Mouse (Mus musculus): ENCODE results near the gene Hs3st4. TPM values are rescaled to one million over a fixed set of nuclear protein-coding genes. Genes with fewer than 3 reads are reported as not detected.

Hs3st4 gene
- polyA plus RNA-seq, 1 experiment from 2014 or later = 0.06 TPM

DNA sequence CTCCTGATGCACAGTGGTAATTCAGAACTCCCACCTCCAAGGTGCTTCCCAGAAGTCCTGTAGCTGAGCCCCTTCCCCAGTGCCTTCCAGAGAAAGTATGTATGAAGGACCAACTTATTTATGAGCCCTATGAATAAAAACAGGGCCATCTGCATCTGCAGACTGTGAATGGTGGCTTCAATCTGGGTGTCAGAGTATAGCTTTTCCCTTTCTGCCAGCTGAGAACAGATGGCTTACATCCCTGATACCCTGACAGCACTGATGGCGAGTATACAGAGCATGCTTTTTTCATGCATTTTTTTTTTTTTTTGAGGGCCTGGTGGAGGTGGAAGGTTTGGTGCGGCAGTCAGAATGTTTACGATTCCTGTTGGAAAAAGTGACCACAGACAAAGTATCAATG is 375.4 kb downstream of the Hs3st4 start:
- no peaks in the 10 kb centered on the region for H3K27me3 ChIP-seq
- H3K4me3 ChIP-seq = no peak overlapping the region
- 8% methylated on average over 3 of the region's 3 CpGs for WGBS
- peaks cover 8% of the 10 kb centered on the region for H3K4me1 ChIP-seq
- H3K27ac ChIP-seq = no peak overlapping the region
- no peaks in the 10 kb centered on the region for H3K36me3 ChIP-seq
- H3K9ac ChIP-seq = no peak overlapping the region
- H3K4me2 ChIP-seq = no peak overlapping the region
- ATAC-seq (ENCODE audit: borderline replicate concordance, extremely low read depth, low FRiP score, low TSS enrichment) = peak; percentile 65; the same call in 1 of the 2 replicates
- H3K9me3 ChIP-seq = no peaks in the 10 kb centered on the region

DNA sequence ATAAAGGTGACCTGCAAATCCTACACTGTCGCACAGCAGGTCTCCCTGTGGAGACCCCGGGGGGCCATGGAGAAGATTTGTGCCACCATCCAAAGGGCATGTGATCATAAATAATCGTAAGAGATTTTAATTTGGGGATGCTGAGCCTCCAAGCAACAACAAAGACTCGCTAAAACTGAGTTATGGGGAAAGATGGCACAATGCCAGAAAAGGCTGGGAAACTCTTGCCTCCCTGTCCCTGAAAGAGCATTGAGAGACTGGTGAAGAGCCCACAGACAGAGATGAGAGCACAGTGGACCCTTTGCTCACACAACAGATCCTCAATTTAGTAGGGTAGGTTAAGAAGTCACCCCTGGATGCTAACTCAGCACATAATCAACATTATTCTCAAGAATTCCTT is 377.2 kb downstream of the Hs3st4 start:
- Histone ChIP-seq H3K4me1 (peaks cover 8% of the 10 kb centered on the region), H3K9me3 (no peaks in the 10 kb centered on the region), H3K9ac (no peak overlapping the region), H3K4me2 (no peak overlapping the region), H3K36me3 (no peaks in the 10 kb centered on the region), H3K27ac (no peak overlapping the region), H3K27me3 (no peaks in the 10 kb centered on the region), H3K4me3 (no peak overlapping the region)
- ATAC-seq (ENCODE audit: borderline replicate concordance, extremely low read depth, low FRiP score, low TSS enrichment) = no peak
- 57% methylated on average over 4 of the region's 4 CpGs for WGBS

DNA sequence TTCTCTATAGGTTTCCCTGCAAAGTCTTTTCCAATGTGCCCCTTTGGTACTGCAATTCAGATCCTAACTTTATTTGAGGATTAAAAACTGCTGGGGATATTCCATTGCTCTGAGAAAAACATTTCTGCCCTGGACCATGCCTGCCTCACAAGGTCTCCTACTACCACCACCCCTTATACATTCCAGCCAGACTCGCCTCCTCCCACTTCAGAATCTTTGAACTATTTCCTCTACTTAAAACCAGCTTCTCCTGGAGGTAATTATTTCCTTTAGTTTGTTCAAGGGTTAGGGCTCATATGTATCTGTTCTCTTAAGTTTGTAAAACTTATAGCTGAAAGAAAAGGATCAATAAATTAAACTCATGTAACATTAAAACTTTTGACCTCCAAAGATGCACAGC is 389.6 kb downstream of the Hs3st4 start:
- H3K9ac ChIP-seq = no peak overlapping the region
- no peaks in the 10 kb centered on the region for H3K27me3 ChIP-seq
- H3K36me3 ChIP-seq = no peaks in the 10 kb centered on the region
- H3K4me3 ChIP-seq = no peak overlapping the region
- WGBS = 41% methylated on average over 1 of the region's 1 CpGs
- ATAC-seq (ENCODE audit: borderline replicate concordance, extremely low read depth, low FRiP score, low TSS enrichment) = no peak
- H3K27ac ChIP-seq = no peak overlapping the region
- no peaks in the 10 kb centered on the region for H3K9me3 ChIP-seq
- no peak overlapping the region for H3K4me2 ChIP-seq
- no peaks in the 10 kb centered on the region for H3K4me1 ChIP-seq

DNA sequence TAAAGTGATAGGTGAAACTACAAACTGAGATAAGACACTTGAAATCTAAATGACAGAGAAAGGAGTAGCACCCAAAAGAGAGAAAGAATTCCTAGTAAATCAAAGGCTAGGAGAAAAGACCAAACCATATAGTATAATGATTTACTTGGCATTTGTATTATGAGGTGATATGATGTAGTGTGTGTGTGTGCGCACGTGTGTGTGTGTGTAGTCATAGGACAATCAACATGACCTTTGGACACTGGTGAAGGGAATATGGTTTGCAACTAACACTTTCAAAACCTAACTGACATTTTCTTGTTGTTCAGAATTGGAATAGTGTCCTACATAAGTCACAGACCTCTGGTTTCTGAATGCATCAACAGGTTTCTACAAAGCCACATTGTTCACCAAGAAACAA is 390.0 kb downstream of the Hs3st4 start:
- WGBS = 68% methylated on average over 2 of the region's 2 CpGs
- no peak for ATAC-seq (ENCODE audit: borderline replicate concordance, extremely low read depth, low FRiP score, low TSS enrichment)
- no peaks in the 10 kb centered on the region for H3K4me1 ChIP-seq
- H3K27me3 ChIP-seq = no peaks in the 10 kb centered on the region
- no peak overlapping the region for H3K9ac ChIP-seq
- H3K36me3 ChIP-seq = no peaks in the 10 kb centered on the region
- H3K9me3 ChIP-seq = no peaks in the 10 kb centered on the region
- H3K4me2 ChIP-seq = no peak overlapping the region
- no peak overlapping the region for H3K27ac ChIP-seq
- no peak overlapping the region for H3K4me3 ChIP-seq

DNA sequence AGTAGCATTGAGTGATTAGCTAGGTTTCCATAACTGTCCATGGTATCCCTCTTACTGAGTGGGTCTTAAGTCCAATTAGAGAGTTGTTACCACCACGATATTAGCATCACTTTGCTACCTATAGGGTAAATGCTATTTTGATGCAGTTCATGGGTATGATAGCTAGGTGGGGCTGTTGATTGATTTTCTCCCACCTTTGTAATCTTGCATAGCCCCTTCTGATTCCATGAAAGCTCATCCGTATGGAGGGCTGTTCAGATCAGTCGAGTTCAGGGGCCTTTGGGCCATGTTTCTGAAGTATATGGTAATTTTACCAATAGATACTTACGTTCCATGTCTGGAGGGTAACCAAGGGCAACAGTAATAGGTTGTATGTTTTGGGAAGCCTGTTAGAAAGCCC is 400.8 kb downstream of the Hs3st4 start:
- no peak overlapping the region for H3K4me2 ChIP-seq
- H3K4me1 ChIP-seq = no peaks in the 10 kb centered on the region
- no peak overlapping the region for H3K27ac ChIP-seq
- whole genome bisulfite sequencing = 30% methylated on average over 4 of the region's 4 CpGs
- no peak overlapping the region for H3K9ac ChIP-seq
- no peaks in the 10 kb centered on the region for H3K9me3 ChIP-seq
- H3K27me3 ChIP-seq = no peaks in the 10 kb centered on the region
- no peak overlapping the region for H3K4me3 ChIP-seq
- no peaks in the 10 kb centered on the region for H3K36me3 ChIP-seq
- ATAC-seq (ENCODE audit: borderline replicate concordance, extremely low read depth, low FRiP score, low TSS enrichment) = no peak

DNA sequence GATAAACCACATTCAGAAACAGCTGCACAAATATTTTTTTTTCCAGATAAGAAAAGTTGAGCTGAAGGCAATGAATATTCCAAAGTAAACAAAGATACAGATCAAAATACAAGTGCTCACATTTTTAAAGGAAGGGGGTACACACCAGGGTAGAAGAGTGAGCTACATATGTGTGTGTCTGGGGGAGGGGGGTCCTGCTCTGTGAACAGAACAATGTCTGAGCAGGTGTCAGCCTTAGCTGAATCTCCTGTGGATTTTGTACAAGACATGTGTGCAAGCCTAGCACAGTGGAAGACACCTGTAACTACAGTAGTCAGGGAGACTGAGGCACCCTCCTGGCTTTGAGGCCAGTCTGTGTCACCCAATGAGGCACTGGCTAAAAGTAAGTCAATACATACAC is 416.5 kb downstream of the Hs3st4 start:
- no peaks in the 10 kb centered on the region for H3K36me3 ChIP-seq
- no peak overlapping the region for H3K9ac ChIP-seq
- no peak for ATAC-seq (ENCODE audit: borderline replicate concordance, extremely low read depth, low FRiP score, low TSS enrichment)
- no peaks in the 10 kb centered on the region for H3K4me1 ChIP-seq
- no peaks in the 10 kb centered on the region for H3K27me3 ChIP-seq
- H3K9me3 ChIP-seq = no peaks in the 10 kb centered on the region
- no peak overlapping the region for H3K27ac ChIP-seq
- H3K4me2 ChIP-seq = no peak overlapping the region
- no peak overlapping the region for H3K4me3 ChIP-seq

DNA sequence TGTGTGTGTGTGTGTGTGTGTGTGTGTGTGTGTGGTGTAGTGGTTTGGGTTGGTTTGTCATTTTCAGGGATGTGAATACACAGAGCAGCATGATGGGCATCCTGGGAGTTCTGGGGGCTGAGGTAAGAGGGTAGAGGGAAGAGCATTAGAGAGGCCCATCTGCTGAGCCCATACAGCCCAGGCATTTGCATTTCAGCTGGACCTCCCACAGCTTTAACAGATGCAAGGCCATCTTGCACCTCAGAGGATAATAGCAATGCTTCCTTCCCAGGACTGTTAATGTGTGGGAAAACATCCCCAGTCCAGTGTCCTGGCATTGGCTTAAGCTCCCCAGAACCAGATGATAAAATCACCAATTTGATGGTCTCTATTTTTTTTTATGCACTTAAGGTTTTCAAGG is 444.3 kb downstream of the Hs3st4 start:
- no peak overlapping the region for H3K4me3 ChIP-seq
- no peaks in the 10 kb centered on the region for H3K36me3 ChIP-seq
- ATAC-seq (ENCODE audit: borderline replicate concordance, extremely low read depth, low FRiP score, low TSS enrichment) = no peak
- no peaks in the 10 kb centered on the region for H3K9me3 ChIP-seq
- no peaks in the 10 kb centered on the region for H3K4me1 ChIP-seq
- no peaks in the 10 kb centered on the region for H3K27me3 ChIP-seq
- H3K9ac ChIP-seq = no peak overlapping the region
- H3K4me2 ChIP-seq = no peak overlapping the region
- H3K27ac ChIP-seq = no peak overlapping the region
